Mouse (Mus musculus): ENCODE results near the gene Srd5a3.
"Not testable (repeated sequence)": the region's sequence is repeated elsewhere in the genome, so short reads cannot be mapped to it uniquely, and the experiment has no call there.

Gene Srd5a3

GRCm38 (mm10) chr5:76139808-76140729, at the start of gene Srd5a3:
Gene Srd5a3 (plus strand): TSS chr5:76140271.
- DNase-seq: peak; percentile 95

GRCm38 (mm10) chr5:76103809-76104208, 36.3 kb upstream of the Srd5a3 start:
- DNase-seq: not testable (repeated sequence)

GRCm38 (mm10) chr5:76107306-76107705, 32.8 kb upstream of the Srd5a3 start:
- DNase-seq: no peak

- no peak for DNase-seq
Observed at GRCm38 (mm10) chr5:76108496-76108895, 31.6 kb upstream of the Srd5a3 start.

GRCm38 (mm10) chr5:76111173-76111572, 28.9 kb upstream of the Srd5a3 start:
- DNase-seq: no peak

GRCm38 (mm10) chr5:76112016-76112415, 28.1 kb upstream of the Srd5a3 start:
- DNase-seq: no peak

- DNase-seq: no peak
Observed at GRCm38 (mm10) chr5:76115436-76116041, 24.5 kb upstream of the Srd5a3 start.

GRCm38 (mm10) chr5:76118441-76118840, 21.6 kb upstream of the Srd5a3 start:
- peak; percentile 27 for DNase-seq

GRCm38 (mm10) chr5:76120634-76121033, 19.4 kb upstream of the Srd5a3 start:
- no peak for DNase-seq

- DNase-seq: peak; percentile 23
Observed at GRCm38 (mm10) chr5:76127584-76128316, 12.3 kb upstream of the Srd5a3 start.

- peak; percentile 28 for DNase-seq
Observed at GRCm38 (mm10) chr5:76130292-76130691, 9.8 kb upstream of the Srd5a3 start.

GRCm38 (mm10) chr5:76131990-76132389, 8.1 kb upstream of the Srd5a3 start:
- no peak for DNase-seq

GRCm38 (mm10) chr5:76135644-76136043, 4.4 kb upstream of the Srd5a3 start:
- DNase-seq: no peak

GRCm38 (mm10) chr5:76136271-76136670, 3.8 kb upstream of the Srd5a3 start:
- no peak for DNase-seq

- no peak for DNase-seq
Observed at GRCm38 (mm10) chr5:76137586-76137985, 2.5 kb upstream of the Srd5a3 start.

GRCm38 (mm10) chr5:76138071-76138470, 2.0 kb upstream of the Srd5a3 start:
- DNase-seq: no peak

GRCm38 (mm10) chr5:76138512-76138911, 1.6 kb upstream of the Srd5a3 start:
- DNase-seq: peak; percentile 17

- peak; percentile 31 for DNase-seq
Observed at GRCm38 (mm10) chr5:76139171-76139671, 850 bp upstream of the Srd5a3 start.

GRCm38 (mm10) chr5:76140730-76141066, 627 bp downstream of the Srd5a3 start:
- no peak for DNase-seq

GRCm38 (mm10) chr5:76143356-76143755, 3.3 kb downstream of the Srd5a3 start:
- no peak for DNase-seq

GRCm38 (mm10) chr5:76146401-76146800, 6.3 kb downstream of the Srd5a3 start:
- no peak for DNase-seq

GRCm38 (mm10) chr5:76149436-76149835, 9.4 kb downstream of the Srd5a3 start:
- DNase-seq: no peak

GRCm38 (mm10) chr5:76152956-76153355, 12.9 kb downstream of the Srd5a3 start:
- no peak for DNase-seq
